Mouse (Mus musculus): ENCODE measurements at regions not wholly inside any gene's neighbourhood (a gene's known extent, or its start where the extent isn't known, plus 50 kb on each side); places are given as distances from the start of the nearest gene placed in this dataset.
A peak's percentile ranks its signal among the peaks of the same experiment; 100 is the strongest.

GRCm38 (mm10) chr2:169061520-169061919 lies 106.1 kb upstream of the Zfp64 start:
- no peaks in the 10 kb centered on the region for H3K27me3 ChIP-seq (ENCODE audit: control insufficient read depth, insufficient read depth, low read length)
- no peak for ATAC-seq (replicated peaks; ENCODE audit: insufficient number of reproducible peaks, low FRiP score, low TSS enrichment, low read depth)

GRCm38 (mm10) chr2:169060495-169060894 lies 105.1 kb upstream of the Zfp64 start:
- Histone ChIP-seq H3K4me3 (ENCODE audit: low read depth, low read length) (no peak overlapping the region), H3K4me2 (ENCODE audit: low read depth, low read length) (no peak overlapping the region), H3K9me3 (replicated peaks; ENCODE audit: control insufficient read depth, low read length) (no peaks in the 10 kb centered on the region), H3K4me1 (ENCODE audit: control insufficient read depth, insufficient read depth, low read length) (no peaks in the 10 kb centered on the region; the same call in 1 of the 2 replicates), H3K27me3 (ENCODE audit: control insufficient read depth, insufficient read depth, low read length) (no peaks in the 10 kb centered on the region), H3K9ac (replicated peaks; ENCODE audit: low read length) (no peak overlapping the region), H3K36me3 (replicated peaks; ENCODE audit: control insufficient read depth, insufficient read depth, low read depth, low read length) (no peaks in the 10 kb centered on the region), H3K27ac (replicated peaks; ENCODE audit: low read depth, low read length) (no peak overlapping the region)
- ATAC-seq (replicated peaks; ENCODE audit: insufficient number of reproducible peaks, low FRiP score, low TSS enrichment, low read depth): no peak
- DNase-seq (ENCODE audit: low spot score): no peak
- 65% methylated on average over 13 of the region's 13 CpGs for WGBS

More at GRCm38 (mm10) chr2:169061520-169061919, 106.1 kb upstream of the Zfp64 start:
- Histone ChIP-seq H3K36me3 (replicated peaks; ENCODE audit: control insufficient read depth, insufficient read depth, low read depth, low read length) (no peaks in the 10 kb centered on the region), H3K9me3 (replicated peaks; ENCODE audit: control insufficient read depth, low read length) (no peaks in the 10 kb centered on the region), H3K9ac (replicated peaks; ENCODE audit: low read length) (no peak overlapping the region), H3K4me3 (ENCODE audit: low read depth, low read length) (no peak overlapping the region), H3K4me2 (ENCODE audit: low read depth, low read length) (no peak overlapping the region), H3K27ac (replicated peaks; ENCODE audit: low read depth, low read length) (no peak overlapping the region), H3K4me1 (ENCODE audit: control insufficient read depth, insufficient read depth, low read length) (no peaks in the 10 kb centered on the region; the same call in 1 of the 2 replicates)
- peak; percentile 92 for DNase-seq (ENCODE audit: low spot score)
- 8% methylated on average over 11 of the region's 11 CpGs for WGBS

GRCm38 (mm10) chr2:169057831-169058230 lies 102.4 kb upstream of the Zfp64 start:
- ATAC-seq (replicated peaks; ENCODE audit: insufficient number of reproducible peaks, low FRiP score, low TSS enrichment, low read depth) (no peak), DNase-seq (ENCODE audit: low spot score) (no peak)
- Histone ChIP-seq H3K9ac (replicated peaks; ENCODE audit: low read length) (no peak overlapping the region), H3K9me3 (replicated peaks; ENCODE audit: control insufficient read depth, low read length) (no peaks in the 10 kb centered on the region), H3K27me3 (ENCODE audit: control insufficient read depth, insufficient read depth, low read length) (no peaks in the 10 kb centered on the region), H3K4me3 (ENCODE audit: low read depth, low read length) (no peak overlapping the region), H3K27ac (replicated peaks; ENCODE audit: low read depth, low read length) (no peak overlapping the region), H3K4me1 (ENCODE audit: control insufficient read depth, insufficient read depth, low read length) (no peaks in the 10 kb centered on the region; the same call in 1 of the 2 replicates), H3K4me2 (ENCODE audit: low read depth, low read length) (no peak overlapping the region), H3K36me3 (replicated peaks; ENCODE audit: control insufficient read depth, insufficient read depth, low read depth, low read length) (no peaks in the 10 kb centered on the region)
- 73% methylated on average over 5 of the region's 5 CpGs for WGBS

- H3K27me3 ChIP-seq (ENCODE audit: control insufficient read depth, insufficient read depth, low read length): no peaks in the 10 kb centered on the region
- no peak overlapping the region for H3K9ac ChIP-seq (replicated peaks; ENCODE audit: low read length)
- no peak overlapping the region for H3K27ac ChIP-seq (replicated peaks; ENCODE audit: low read depth, low read length)
- WGBS: 91% methylated on average over 14 of the region's 14 CpGs
- H3K4me3 ChIP-seq (ENCODE audit: low read depth, low read length): no peak overlapping the region
- ATAC-seq (replicated peaks; ENCODE audit: insufficient number of reproducible peaks, low FRiP score, low TSS enrichment, low read depth) (no peak), DNase-seq (ENCODE audit: low spot score) (no peak)
- H3K4me2 ChIP-seq (ENCODE audit: low read depth, low read length): no peak overlapping the region
- H3K4me1 ChIP-seq (ENCODE audit: control insufficient read depth, insufficient read depth, low read length): no peaks in the 10 kb centered on the region
- H3K9me3 ChIP-seq (replicated peaks; ENCODE audit: control insufficient read depth, low read length): no peaks in the 10 kb centered on the region
- no peaks in the 10 kb centered on the region for H3K36me3 ChIP-seq (replicated peaks; ENCODE audit: control insufficient read depth, insufficient read depth, low read depth, low read length)
Observed at GRCm38 (mm10) chr2:169049947-169050346, 94.6 kb upstream of the Zfp64 start.

- Histone ChIP-seq H3K9ac (replicated peaks; ENCODE audit: low read length) (no peak overlapping the region), H3K27me3 (ENCODE audit: control insufficient read depth, insufficient read depth, low read length) (no peaks in the 10 kb centered on the region), H3K36me3 (replicated peaks; ENCODE audit: control insufficient read depth, insufficient read depth, low read depth, low read length) (no peaks in the 10 kb centered on the region), H3K4me2 (ENCODE audit: low read depth, low read length) (no peak overlapping the region), H3K9me3 (replicated peaks; ENCODE audit: control insufficient read depth, low read length) (no peaks in the 10 kb centered on the region), H3K4me1 (ENCODE audit: control insufficient read depth, insufficient read depth, low read length) (no peaks in the 10 kb centered on the region), H3K27ac (replicated peaks; ENCODE audit: low read depth, low read length) (no peak overlapping the region), H3K4me3 (ENCODE audit: low read depth, low read length) (no peak overlapping the region)
- ATAC-seq (replicated peaks; ENCODE audit: insufficient number of reproducible peaks, low FRiP score, low TSS enrichment, low read depth): no peak
- 75% methylated on average over 2 of the region's 2 CpGs for WGBS
- DNase-seq (ENCODE audit: low spot score): no peak
Observed at GRCm38 (mm10) chr2:169041748-169042147, 86.4 kb upstream of the Zfp64 start.

GRCm38 (mm10) chr2:169037975-169038374 lies 82.6 kb upstream of the Zfp64 start:
- ATAC-seq (replicated peaks; ENCODE audit: insufficient number of reproducible peaks, low FRiP score, low TSS enrichment, low read depth) (no peak), DNase-seq (ENCODE audit: low spot score) (no peak)
- 74% methylated on average over 11 of the region's 11 CpGs for WGBS
- Histone ChIP-seq H3K27me3 (ENCODE audit: control insufficient read depth, insufficient read depth, low read length) (no peaks in the 10 kb centered on the region), H3K27ac (replicated peaks; ENCODE audit: low read depth, low read length) (no peak overlapping the region), H3K9ac (replicated peaks; ENCODE audit: low read length) (no peak overlapping the region), H3K9me3 (replicated peaks; ENCODE audit: control insufficient read depth, low read length) (no peaks in the 10 kb centered on the region), H3K4me3 (ENCODE audit: low read depth, low read length) (no peak overlapping the region), H3K36me3 (replicated peaks; ENCODE audit: control insufficient read depth, insufficient read depth, low read depth, low read length) (no peaks in the 10 kb centered on the region), H3K4me2 (ENCODE audit: low read depth, low read length) (no peak overlapping the region), H3K4me1 (ENCODE audit: control insufficient read depth, insufficient read depth, low read length) (no peaks in the 10 kb centered on the region)

GRCm38 (mm10) chr2:169037519-169037918 lies 82.1 kb upstream of the Zfp64 start:
- 87% methylated on average over 9 of the region's 9 CpGs for WGBS
- Histone ChIP-seq H3K27ac (replicated peaks; ENCODE audit: low read depth, low read length) (no peak overlapping the region), H3K4me1 (ENCODE audit: control insufficient read depth, insufficient read depth, low read length) (no peaks in the 10 kb centered on the region)

GRCm38 (mm10) chr2:169035315-169035714 lies 79.9 kb upstream of the Zfp64 start:
- no peaks in the 10 kb centered on the region for H3K9me3 ChIP-seq (replicated peaks; ENCODE audit: control insufficient read depth, low read length)
- no peaks in the 10 kb centered on the region for H3K27me3 ChIP-seq (ENCODE audit: control insufficient read depth, insufficient read depth, low read length)
- ATAC-seq (replicated peaks; ENCODE audit: insufficient number of reproducible peaks, low FRiP score, low TSS enrichment, low read depth) (no peak), DNase-seq (ENCODE audit: low spot score) (peak; percentile 45)
- no peak overlapping the region for H3K9ac ChIP-seq (replicated peaks; ENCODE audit: low read length)
- H3K36me3 ChIP-seq (replicated peaks; ENCODE audit: control insufficient read depth, insufficient read depth, low read depth, low read length): no peaks in the 10 kb centered on the region
- no peak overlapping the region for H3K27ac ChIP-seq (replicated peaks; ENCODE audit: low read depth, low read length)
- H3K4me1 ChIP-seq (ENCODE audit: control insufficient read depth, insufficient read depth, low read length): no peaks in the 10 kb centered on the region
- H3K4me3 ChIP-seq (ENCODE audit: low read depth, low read length): no peak overlapping the region
- H3K4me2 ChIP-seq (ENCODE audit: low read depth, low read length): no peak overlapping the region
- WGBS: 27% methylated on average over 3 of the region's 3 CpGs

More at GRCm38 (mm10) chr2:169037519-169037918, 82.1 kb upstream of the Zfp64 start:
- DNase-seq (ENCODE audit: low spot score): no peak
- ATAC-seq (replicated peaks; ENCODE audit: insufficient number of reproducible peaks, low FRiP score, low TSS enrichment, low read depth): no peak
- no peak overlapping the region for H3K4me3 ChIP-seq (ENCODE audit: low read depth, low read length)
- H3K36me3 ChIP-seq (replicated peaks; ENCODE audit: control insufficient read depth, insufficient read depth, low read depth, low read length): no peaks in the 10 kb centered on the region
- no peaks in the 10 kb centered on the region for H3K27me3 ChIP-seq (ENCODE audit: control insufficient read depth, insufficient read depth, low read length)
- no peaks in the 10 kb centered on the region for H3K9me3 ChIP-seq (replicated peaks; ENCODE audit: control insufficient read depth, low read length)
- H3K4me2 ChIP-seq (ENCODE audit: low read depth, low read length): no peak overlapping the region
- no peak overlapping the region for H3K9ac ChIP-seq (replicated peaks; ENCODE audit: low read length)
